Mouse (Mus musculus) forebrain, postnatal 0 days (tissue): Measurements from ENCODE around the gene Nlrc5. TPM values are rescaled to one million over a fixed set of nuclear protein-coding genes. Genes with fewer than 3 reads are reported as not detected.

Experiments used
- ATAC-seq: fragments of 200-750 bp; cut with Nextera tagmentation; 2 replicates; pipeline ENCODE4 v1.8.0; 2017; ENCODE audit warnings: mild to moderate bottlenecking, moderate library complexity
- DNase-seq: peaks from one replicate; pipeline ENCODE4 v3.0.0-alpha.2; 2015
- H3K27ac ChIP-seq: fragments of 300-500 bp; sonication (generic); 2 replicates; pipeline ENCODE4 v1.5.1; 2014; ENCODE audit warnings: low read depth, mild to moderate bottlenecking, antibody characterized with exemption, low read length, moderate library complexity, mixed read lengths
- H3K27me3 ChIP-seq: fragments of 300-500 bp; sonication (generic); 2 replicates; pipeline ENCODE4 v1.6.1; 2014; ENCODE audit warnings: mild to moderate bottlenecking, low read length, mixed read lengths; ENCODE audit not compliant: insufficient read depth
- H3K36me3 ChIP-seq: fragments of 300-500 bp; sonication (generic); 2 replicates; pipeline ENCODE4 v1.6.1; 2014; ENCODE audit warnings: mild to moderate bottlenecking, moderate library complexity; ENCODE audit not compliant: insufficient read depth
- H3K4me1 ChIP-seq: fragments of 300-500 bp; sonication (generic); 2 replicates; pipeline ENCODE4 v1.6.1; 2014; ENCODE audit warnings: antibody characterized with exemption; ENCODE audit not compliant: insufficient read depth
- H3K4me2 ChIP-seq: fragments of 300-500 bp; sonication (generic); 2 replicates; pipeline ENCODE4 v1.6.1; 2014; ENCODE audit warnings: low read depth, mild to moderate bottlenecking, moderate library complexity
- H3K4me3 ChIP-seq: fragments of 300-500 bp; sonication (generic); 2 replicates; pipeline ENCODE4 v1.5.1; 2014; ENCODE audit warnings: low read depth, low read length, mixed read lengths
- H3K9ac ChIP-seq: fragments of 300-500 bp; sonication (generic); 2 replicates; pipeline ENCODE4 v1.6.1; 2014; ENCODE audit warnings: mild to moderate bottlenecking
- H3K9me3 ChIP-seq: fragments of 300-500 bp; sonication (generic); 2 replicates; pipeline ENCODE4 v1.6.1; 2016; ENCODE audit warnings: low read length
- CTCF ChIP-seq: sonication (generic); IDR thresholded peaks from 2 replicates; pipeline ENCODE4 v1.5.1; 2016; ENCODE audit warnings: antibody characterized with exemption, control low read depth, low read depth
- WGBS: fragments of 180-500 bp; shearing (Covaris S2); extraction: QIAGEN DNeasy Blood & Tissue Kit; methylation state at CpG from one replicate; pipeline ENCODE4 v1.1.7; 2014; 5-methylcytosine and 5-hydroxymethylcytosine counted together
- polyA plus RNA-seq: library from polyadenylated mRNA; unstranded; fragments of >200 nt; fragmentation: Nextera tagmentation; extraction: Ambion mirVana; gene quantifications from 2 replicates; pipeline ENCODE4 v1.2.1, GENCODE M21; 2015
- total RNA-seq: library from RNA; depleted of rRNA; stranded (reverse); fragments of >200 nt; gene quantifications from 2 replicates; pipeline ENCODE4 v1.2.3, GENCODE M21; 2014

Gene Nlrc5
- total and polyA plus RNA-seq, 2 experiments from 2014 or later = 0.36 to 1.6 TPM

DNA sequence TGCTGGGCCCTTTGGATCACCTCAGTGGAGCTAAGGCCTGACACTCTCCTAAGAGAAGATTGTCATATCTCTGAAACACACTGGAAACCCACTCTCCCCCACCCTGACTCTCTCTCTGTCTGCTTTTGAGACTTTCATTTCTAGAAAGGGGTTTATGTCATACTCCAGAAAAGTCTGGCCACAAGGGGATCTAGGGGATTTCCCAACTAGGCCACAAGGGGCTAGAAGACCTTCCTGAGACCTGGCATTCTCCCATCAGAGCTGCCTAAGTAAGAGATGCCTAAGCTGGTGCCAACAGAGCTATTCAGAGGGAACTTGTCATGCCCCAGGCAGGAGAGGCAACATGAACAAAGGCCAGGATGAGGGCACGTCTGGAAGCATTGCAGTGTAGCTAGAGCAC is 59.1 kb downstream of the Nlrc5 start:
- Histone ChIP-seq H3K9me3 (no peaks in the 10 kb centered on the region), H3K36me3 (no peaks in the 10 kb centered on the region), H3K4me3 (no peak overlapping the region), H3K9ac (no peak overlapping the region), H3K4me1 (no peaks in the 10 kb centered on the region), H3K27me3 (no peaks in the 10 kb centered on the region), H3K27ac (no peak overlapping the region), H3K4me2 (no peak overlapping the region)
- TF ChIP-seq CTCF = peak; percentile 41; the same call in 1 of the 2 replicates
- 19% methylated on average over 1 of the region's 1 CpGs for WGBS
- ATAC-seq = no peak
- DNase-seq = peak; percentile 7

DNA sequence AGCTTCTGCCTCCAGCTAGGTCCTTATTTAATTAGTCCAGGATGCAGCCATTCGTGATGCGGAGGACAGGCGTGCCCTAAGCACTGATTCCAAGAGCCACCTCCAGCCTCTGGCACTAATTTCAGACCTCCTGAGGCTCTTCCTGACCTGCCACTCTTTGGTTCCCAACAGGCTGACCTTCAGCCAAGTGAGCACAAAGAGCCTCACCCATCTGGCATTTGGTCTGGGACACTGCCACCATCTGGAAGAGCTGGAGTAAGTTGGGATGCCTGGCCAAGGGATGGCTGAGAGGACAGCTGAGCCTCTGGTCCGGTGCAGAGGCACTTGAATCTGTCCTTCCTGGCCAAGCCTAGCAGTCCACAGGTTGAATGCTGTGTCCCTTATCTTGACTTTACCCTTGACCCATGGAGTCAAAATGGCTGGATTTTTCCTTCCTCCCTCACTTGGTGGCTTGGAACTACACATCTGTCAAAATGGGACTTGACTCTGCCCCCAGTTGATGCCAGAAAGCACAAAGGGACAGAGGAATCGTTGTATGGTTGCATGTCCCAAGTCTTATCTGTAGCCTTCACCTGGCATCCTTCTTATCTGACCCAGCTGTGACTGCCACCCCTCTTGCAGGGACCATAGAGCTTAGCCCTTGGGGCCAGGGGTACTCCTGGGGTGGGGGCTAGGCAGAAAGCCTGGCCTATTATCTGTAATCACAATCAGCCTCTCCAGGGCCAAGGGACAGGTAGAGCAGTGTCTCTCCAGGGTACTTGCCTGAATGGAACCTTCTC is 81.5 kb downstream of the Nlrc5 start:
- TF ChIP-seq CTCF = no peak
- no peaks in the 10 kb centered on the region for H3K36me3 ChIP-seq
- no peak overlapping the region for H3K4me3 ChIP-seq
- H3K27me3 ChIP-seq = no peaks in the 10 kb centered on the region
- H3K4me2 ChIP-seq = no peak overlapping the region
- ATAC-seq = no peak
- no peak overlapping the region for H3K27ac ChIP-seq
- H3K4me1 ChIP-seq = no peaks in the 10 kb centered on the region
- no peak for DNase-seq
- 50% methylated on average over 5 of the region's 5 CpGs for WGBS
- no peak overlapping the region for H3K9ac ChIP-seq
- H3K9me3 ChIP-seq = no peaks in the 10 kb centered on the region

DNA sequence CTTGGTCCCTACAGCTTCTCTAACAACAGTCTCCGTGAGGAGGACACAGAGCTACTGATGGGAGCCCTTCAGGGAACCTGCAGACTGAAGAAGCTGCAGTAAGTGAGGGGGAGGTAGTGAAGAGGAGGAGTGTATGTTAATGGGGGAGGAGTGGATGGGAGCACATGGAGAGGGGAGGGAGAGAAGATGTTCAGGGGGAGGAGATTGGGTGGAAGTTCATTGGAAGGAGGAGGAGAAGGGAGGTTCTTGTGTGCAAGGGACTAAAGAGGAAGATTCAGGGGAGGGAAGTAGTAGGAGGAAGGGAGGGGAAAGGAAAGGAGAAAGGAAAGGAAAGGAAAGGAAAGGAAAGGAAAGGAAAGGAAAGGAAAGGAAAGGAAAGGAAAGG is 82.0 kb downstream of the Nlrc5 start:
- no peaks in the 10 kb centered on the region for H3K4me1 ChIP-seq
- no peaks in the 10 kb centered on the region for H3K9me3 ChIP-seq
- DNase-seq = no peak
- no peak overlapping the region for H3K4me3 ChIP-seq
- no peak overlapping the region for H3K27ac ChIP-seq
- H3K27me3 ChIP-seq = no peaks in the 10 kb centered on the region
- no peak overlapping the region for H3K4me2 ChIP-seq
- ATAC-seq = no peak; the same call in 1 of the 2 replicates
- 38% methylated on average over 1 of the region's 1 CpGs for WGBS
- H3K9ac ChIP-seq = no peak overlapping the region
- no peak for TF ChIP-seq CTCF
- H3K36me3 ChIP-seq = no peaks in the 10 kb centered on the region

DNA sequence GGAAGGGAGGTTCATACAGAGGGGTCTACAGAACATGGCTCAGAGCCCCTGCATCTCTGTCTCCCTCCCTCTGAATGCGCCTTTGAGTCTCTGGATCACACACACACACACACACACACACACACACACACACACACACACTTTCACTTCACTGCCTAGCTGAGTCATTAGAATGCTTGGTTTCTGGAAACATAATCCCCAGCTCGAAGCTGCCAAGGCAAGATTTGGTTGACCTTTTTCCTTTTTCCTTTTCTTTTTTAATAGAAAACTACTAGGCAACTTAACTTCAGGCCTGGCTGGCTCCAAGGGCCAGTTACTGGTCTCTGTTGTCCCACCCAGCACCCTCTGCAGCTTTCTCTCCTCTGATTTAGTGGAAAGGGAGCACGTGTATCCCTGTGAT is 82.6 kb downstream of the Nlrc5 start:
- Histone ChIP-seq H3K4me3 (no peak overlapping the region), H3K9me3 (no peaks in the 10 kb centered on the region), H3K4me2 (no peak overlapping the region), H3K36me3 (no peaks in the 10 kb centered on the region), H3K27ac (no peak overlapping the region), H3K27me3 (no peaks in the 10 kb centered on the region), H3K9ac (no peak overlapping the region), H3K4me1 (no peaks in the 10 kb centered on the region)
- DNase-seq = peak; percentile 17
- no peak; the same call in 1 of the 2 replicates for ATAC-seq
- WGBS = 47% methylated on average over 3 of the region's 3 CpGs
- TF ChIP-seq CTCF = no peak

DNA sequence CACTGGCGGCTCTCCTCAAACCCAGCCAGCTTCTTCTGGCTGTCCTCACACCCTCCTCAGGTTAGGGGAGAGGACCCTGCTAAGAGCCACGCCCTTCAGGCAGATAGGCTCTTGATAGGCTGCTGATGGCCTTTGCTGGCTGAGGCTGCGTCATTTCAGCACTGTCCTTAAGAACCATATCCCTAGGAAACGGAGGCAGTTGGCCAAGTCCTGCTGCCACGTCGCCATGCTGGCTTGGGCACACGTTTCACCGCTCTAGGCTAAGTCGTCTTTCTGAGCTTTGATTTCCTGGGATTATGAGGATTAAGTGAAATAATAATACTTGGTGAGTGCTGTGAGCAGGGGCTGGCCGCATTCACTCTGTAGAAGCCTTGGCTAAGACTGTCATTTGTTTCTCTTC is 84.2 kb downstream of the Nlrc5 start:
- H3K36me3 ChIP-seq = no peaks in the 10 kb centered on the region
- 66% methylated on average over 10 of the region's 10 CpGs for WGBS
- H3K9me3 ChIP-seq = no peaks in the 10 kb centered on the region
- no peak for TF ChIP-seq CTCF
- H3K27ac ChIP-seq = no peak overlapping the region
- H3K4me1 ChIP-seq = no peaks in the 10 kb centered on the region
- no peak; the same call in 1 of the 2 replicates for ATAC-seq
- H3K4me3 ChIP-seq = no peak overlapping the region
- H3K4me2 ChIP-seq = no peak overlapping the region
- H3K27me3 ChIP-seq = no peaks in the 10 kb centered on the region
- H3K9ac ChIP-seq = no peak overlapping the region
- DNase-seq = no peak

DNA sequence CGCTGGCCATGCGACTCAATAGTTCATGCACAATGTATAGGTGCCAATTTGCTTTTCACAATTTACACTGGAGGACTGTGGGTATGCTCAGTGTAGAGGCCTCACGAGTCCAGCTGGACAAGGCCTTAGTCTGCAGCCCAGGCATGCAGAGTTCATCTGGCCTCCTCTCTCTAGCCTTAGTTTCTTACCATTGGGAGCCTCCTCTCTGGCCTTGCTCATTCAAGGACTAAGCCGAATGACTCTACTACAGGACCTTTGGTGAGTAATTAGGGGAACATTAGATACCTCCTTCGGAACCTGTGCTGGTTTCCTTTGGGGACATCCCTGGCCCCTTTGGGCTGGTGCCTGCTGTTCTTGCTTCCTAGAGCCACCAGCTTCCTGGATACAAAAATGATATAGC is 84.9 kb downstream of the Nlrc5 start:
- Histone ChIP-seq H3K4me1 (no peaks in the 10 kb centered on the region), H3K27me3 (no peaks in the 10 kb centered on the region), H3K9me3 (no peaks in the 10 kb centered on the region), H3K27ac (no peak overlapping the region), H3K4me3 (no peak overlapping the region), H3K9ac (no peak overlapping the region), H3K36me3 (no peaks in the 10 kb centered on the region), H3K4me2 (no peak overlapping the region)
- ATAC-seq (no peak), DNase-seq (no peak)
- 92% methylated on average over 5 of the region's 5 CpGs for WGBS
- TF ChIP-seq CTCF = no peak

DNA sequence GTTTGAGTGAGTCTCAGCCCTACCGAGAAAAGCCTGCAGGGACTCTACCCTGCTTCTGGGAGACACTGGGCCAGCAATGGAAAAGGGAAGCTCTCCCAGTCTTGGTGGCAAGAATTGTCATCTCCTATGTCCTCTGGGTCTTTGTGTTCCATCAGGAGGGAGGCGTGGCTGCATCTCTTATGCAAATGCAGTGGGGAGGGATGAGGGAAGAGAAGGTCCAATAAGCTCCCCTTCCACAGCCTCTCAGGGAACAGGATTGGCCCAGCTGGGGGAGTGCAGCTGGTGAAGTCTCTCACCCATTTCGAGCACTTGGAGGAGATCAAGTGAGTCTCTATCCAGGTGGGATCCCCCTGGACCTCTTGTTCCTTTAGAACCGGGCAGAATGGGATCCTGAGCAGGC is 87.3 kb downstream of the Nlrc5 start:
- DNase-seq (no peak), ATAC-seq (no peak)
- H3K9ac ChIP-seq = no peak overlapping the region
- TF ChIP-seq CTCF = no peak
- H3K4me1 ChIP-seq = no peaks in the 10 kb centered on the region
- H3K4me2 ChIP-seq = no peak overlapping the region
- H3K9me3 ChIP-seq = no peaks in the 10 kb centered on the region
- H3K27ac ChIP-seq = no peak overlapping the region
- no peaks in the 10 kb centered on the region for H3K36me3 ChIP-seq
- H3K4me3 ChIP-seq = no peak overlapping the region
- no peaks in the 10 kb centered on the region for H3K27me3 ChIP-seq
- 59% methylated on average over 4 of the region's 4 CpGs for WGBS
